Mouse (Mus musculus) limb, embryonic 13.5 days (tissue): ENCODE data around the gene Cd200r4. TPM values are rescaled to one million over a fixed set of nuclear protein-coding genes. Genes with fewer than 3 reads are reported as not detected.

Source experiments
- polyA plus RNA-seq: library from polyadenylated mRNA; unstranded; fragments of >200 nt; fragmentation: Nextera tagmentation; extraction: Ambion mirVana; gene quantifications from 2 replicates; pipeline ENCODE4 v1.2.1, GENCODE M21; 2015

Gene Cd200r4
- polyA plus RNA-seq, 1 experiment from 2014 or later = 0.08 TPM

Other genes starting within 250 kb of the Cd200r4 start
- gene Nepro, start 87.4 kb upstream of the Cd200r4 start, polyA plus RNA-seq = 10.2 and 11.0 TPM in 2 replicates
- 28.4 and 28.6 TPM in 2 replicates for gene Gtpbp8, start 65.4 kb upstream of the Cd200r4 start, polyA plus RNA-seq
- gene Cd200r1, start 46.0 kb upstream of the Cd200r4 start, polyA plus RNA-seq = 0.83 and 0.84 TPM in 2 replicates
- not detected in 2 replicates for gene Cd200r2, start 55.4 kb downstream of the Cd200r4 start, polyA plus RNA-seq
- 0.27 and 0.36 TPM in 2 replicates for gene Cd200r3, start 131.9 kb downstream of the Cd200r4 start, polyA plus RNA-seq